Mouse (Mus musculus): ENCODE measurements around the gene Esr1. TPM values are rescaled to one million over a fixed set of nuclear protein-coding genes. Genes with fewer than 3 reads are reported as not detected.

Gene Esr1
- polyA plus RNA-seq, 1 experiment from 2014 or later: 0.26 TPM

- WGBS: 78% methylated on average over 7 of the region's 7 CpGs
- no peaks in the 10 kb centered on the region for H3K27me3 ChIP-seq (replicated peaks; ENCODE audit: insufficient read depth, low read length)
- no peak for TF ChIP-seq EP300 (IDR thresholded peaks at IDR 0.05)
- no peak for TF ChIP-seq CTCF (IDR thresholded peaks at IDR 0.05)
- no peak overlapping the region for H3K9ac ChIP-seq (replicated peaks; ENCODE audit: low read depth)
- H3K4me1 ChIP-seq (ENCODE audit: insufficient read depth, low read depth, low read length): no peaks in the 10 kb centered on the region
- no peaks in the 10 kb centered on the region for H3K36me3 ChIP-seq (ENCODE audit: insufficient read depth, low read length)
- ATAC-seq: no peak
- no peak overlapping the region for H3K4me2 ChIP-seq (replicated peaks; ENCODE audit: low read depth, low read length)
- DNase-seq (ENCODE audit: low spot score): no peak
- no peak overlapping the region for H3K4me3 ChIP-seq (ENCODE audit: low read depth, low read length)
- H3K27ac ChIP-seq (ENCODE audit: low read length): no peak overlapping the region
- no peaks in the 10 kb centered on the region for H3K9me3 ChIP-seq (ENCODE audit: low read length)
Observed at GRCm38 (mm10) chr10:4694336-4694865, 83.0 kb downstream of the Esr1 start.

DNA sequence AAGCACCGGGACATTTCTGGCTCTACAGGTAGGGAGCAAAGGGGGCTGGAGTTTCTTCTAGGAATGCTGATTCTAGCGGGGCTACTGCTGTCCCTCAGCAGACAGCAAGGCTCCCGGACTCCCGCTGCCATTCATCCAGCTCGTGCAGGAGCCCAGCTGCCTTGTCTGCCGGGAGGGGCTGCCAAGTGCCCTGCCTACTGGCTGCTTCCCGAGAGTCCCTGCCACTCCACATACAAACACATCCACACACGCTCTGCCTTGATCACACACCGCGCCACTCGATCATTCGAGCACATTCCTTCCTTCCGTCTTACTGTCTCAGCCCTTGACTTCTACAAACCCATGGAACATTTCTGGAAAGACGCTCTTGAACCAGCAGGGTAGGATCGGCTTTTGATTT is 98.5 kb downstream of the Esr1 start:
- TF ChIP-seq EP300 (IDR thresholded peaks at IDR 0.05) (no peak), CTCF (IDR thresholded peaks at IDR 0.05) (no peak)
- H3K27ac ChIP-seq (ENCODE audit: low read length): no peak overlapping the region
- H3K36me3 ChIP-seq (ENCODE audit: insufficient read depth, low read length): no peaks in the 10 kb centered on the region
- H3K4me2 ChIP-seq (replicated peaks; ENCODE audit: low read depth, low read length): peak overlapping the region; percentile 51
- under 1% methylated on average over 15 of the region's 15 CpGs for WGBS
- peak; percentile 20 for DNase-seq (ENCODE audit: low spot score)
- H3K9ac ChIP-seq (replicated peaks; ENCODE audit: low read depth): no peak overlapping the region
- 0 out of 2 replicates have a peak, but pooled peaks cover 8% of the 10 kb centered on the region for H3K4me1 ChIP-seq (ENCODE audit: insufficient read depth, low read depth, low read length)
- peak overlapping the region; percentile 26 for H3K4me3 ChIP-seq (ENCODE audit: low read depth, low read length)
- no peaks in the 10 kb centered on the region for H3K9me3 ChIP-seq (ENCODE audit: low read length)
- ATAC-seq: no peak
- peaks cover 21% of the 10 kb centered on the region for H3K27me3 ChIP-seq (replicated peaks; ENCODE audit: insufficient read depth, low read length)

DNA sequence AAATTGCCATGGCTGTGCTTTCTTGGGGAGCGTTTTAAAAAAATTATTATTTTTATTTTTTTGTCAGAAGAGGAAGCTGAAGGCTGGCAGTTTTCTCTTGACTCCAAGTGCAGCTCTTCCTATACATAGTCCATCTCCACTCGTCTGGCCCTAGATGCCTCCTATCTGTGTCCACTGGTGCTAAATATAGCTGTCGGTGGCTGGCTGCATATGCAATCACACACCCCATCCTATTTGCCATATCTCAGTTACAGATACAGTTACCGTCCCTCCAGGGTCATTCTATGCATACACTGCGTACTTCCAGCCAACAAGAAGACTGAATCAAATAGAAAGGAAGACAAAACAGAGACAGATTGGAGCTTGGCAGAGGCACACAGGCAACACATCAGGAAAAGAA is 100.0 kb downstream of the Esr1 start:
- 42% methylated on average over 5 of the region's 5 CpGs for WGBS
- Histone ChIP-seq H3K4me3 (ENCODE audit: low read depth, low read length) (no peak overlapping the region), H3K9me3 (ENCODE audit: low read length) (no peaks in the 10 kb centered on the region), H3K27ac (ENCODE audit: low read length) (no peak overlapping the region), H3K36me3 (ENCODE audit: insufficient read depth, low read length) (no peaks in the 10 kb centered on the region), H3K4me1 (ENCODE audit: insufficient read depth, low read depth, low read length) (0 out of 2 replicates have a peak, but pooled peaks cover 8% of the 10 kb centered on the region), H3K27me3 (replicated peaks; ENCODE audit: insufficient read depth, low read length) (peaks cover 21% of the 10 kb centered on the region), H3K4me2 (replicated peaks; ENCODE audit: low read depth, low read length) (no peak overlapping the region), H3K9ac (replicated peaks; ENCODE audit: low read depth) (no peak overlapping the region)
- DNase-seq (ENCODE audit: low spot score) (no peak), ATAC-seq (no peak)
- no peak for TF ChIP-seq EP300 (IDR thresholded peaks at IDR 0.05)
- TF ChIP-seq CTCF (IDR thresholded peaks at IDR 0.05): no peak

DNA sequence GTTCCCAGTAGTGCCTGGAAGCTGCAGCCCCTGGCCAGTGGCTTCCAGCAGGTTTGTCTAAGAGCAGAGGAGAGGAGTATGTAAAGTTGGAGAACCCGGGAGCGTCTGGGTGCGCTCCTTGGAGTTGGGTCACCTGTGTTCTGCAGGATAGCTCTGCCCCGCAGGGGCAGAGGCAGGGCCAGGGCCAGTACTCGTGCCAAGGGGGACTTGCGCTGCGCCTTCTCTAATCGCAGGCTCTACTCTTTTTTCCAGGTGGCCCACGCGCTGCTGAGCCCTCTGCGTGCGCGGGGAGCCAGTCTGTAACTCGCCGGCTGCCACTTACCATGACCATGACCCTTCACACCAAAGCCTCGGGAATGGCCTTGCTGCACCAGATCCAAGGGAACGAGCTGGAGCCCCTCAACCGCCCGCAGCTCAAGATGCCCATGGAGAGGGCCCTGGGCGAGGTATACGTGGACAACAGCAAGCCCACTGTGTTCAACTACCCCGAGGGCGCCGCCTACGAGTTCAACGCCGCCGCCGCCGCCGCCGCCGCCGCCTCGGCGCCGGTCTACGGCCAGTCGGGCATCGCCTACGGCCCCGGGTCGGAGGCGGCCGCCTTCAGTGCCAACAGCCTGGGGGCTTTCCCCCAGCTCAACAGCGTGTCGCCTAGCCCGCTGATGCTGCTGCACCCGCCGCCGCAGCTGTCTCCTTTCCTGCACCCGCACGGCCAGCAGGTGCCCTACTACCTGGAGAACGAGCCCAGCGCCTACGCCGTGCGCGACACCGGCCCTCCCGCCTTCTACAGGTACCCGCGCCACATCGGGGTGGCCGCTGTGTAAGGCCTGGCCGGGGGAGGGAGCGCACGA is 100.9 kb downstream of the Esr1 start:
- H3K9ac ChIP-seq (replicated peaks; ENCODE audit: low read depth): no peak overlapping the region
- 2% methylated on average over 34 of the region's 68 CpGs for WGBS
- DNase-seq (ENCODE audit: low spot score) (peak; percentile 6), ATAC-seq (peak; percentile 40; the same call in 1 of the 2 replicates)
- H3K4me2 ChIP-seq (replicated peaks; ENCODE audit: low read depth, low read length): peak overlapping the region; percentile 61
- peak overlapping the region; percentile 37 for H3K4me3 ChIP-seq (ENCODE audit: low read depth, low read length)
- no peaks in the 10 kb centered on the region for H3K9me3 ChIP-seq (ENCODE audit: low read length)
- TF ChIP-seq CTCF (IDR thresholded peaks at IDR 0.05): no peak
- no peak for TF ChIP-seq EP300 (IDR thresholded peaks at IDR 0.05)
- no peaks in the 10 kb centered on the region for H3K36me3 ChIP-seq (ENCODE audit: insufficient read depth, low read length)
- peaks cover 21% of the 10 kb centered on the region for H3K27me3 ChIP-seq (replicated peaks; ENCODE audit: insufficient read depth, low read length)
- H3K4me1 ChIP-seq (ENCODE audit: insufficient read depth, low read depth, low read length): 0 out of 2 replicates have a peak, but pooled peaks cover 8% of the 10 kb centered on the region
- no peak overlapping the region for H3K27ac ChIP-seq (ENCODE audit: low read length)

GRCm38 (mm10) chr10:4713398-4713797 is 102.0 kb downstream of the Esr1 start:
- Histone ChIP-seq H3K27me3 (replicated peaks; ENCODE audit: insufficient read depth, low read length) (peaks cover 21% of the 10 kb centered on the region), H3K9ac (replicated peaks; ENCODE audit: low read depth) (no peak overlapping the region), H3K27ac (ENCODE audit: low read length) (no peak overlapping the region), H3K36me3 (ENCODE audit: insufficient read depth, low read length) (no peaks in the 10 kb centered on the region), H3K4me3 (ENCODE audit: low read depth, low read length) (no peak overlapping the region), H3K4me2 (replicated peaks; ENCODE audit: low read depth, low read length) (no peak overlapping the region), H3K4me1 (ENCODE audit: insufficient read depth, low read depth, low read length) (0 out of 2 replicates have a peak, but pooled peaks cover 8% of the 10 kb centered on the region), H3K9me3 (ENCODE audit: low read length) (no peaks in the 10 kb centered on the region)
- ATAC-seq (no peak), DNase-seq (ENCODE audit: low spot score) (no peak)
- TF ChIP-seq CTCF (IDR thresholded peaks at IDR 0.05): no peak
- TF ChIP-seq EP300 (IDR thresholded peaks at IDR 0.05): no peak
- 75% methylated on average over 10 of the region's 10 CpGs for WGBS

GRCm38 (mm10) chr10:4724851-4725250 is 113.5 kb downstream of the Esr1 start:
- ATAC-seq (no peak), DNase-seq (ENCODE audit: low spot score) (peak; percentile 31)
- H3K4me3 ChIP-seq (ENCODE audit: low read depth, low read length): no peak overlapping the region
- H3K27ac ChIP-seq (ENCODE audit: low read length): no peak overlapping the region
- no peaks in the 10 kb centered on the region for H3K36me3 ChIP-seq (ENCODE audit: insufficient read depth, low read length)
- no peaks in the 10 kb centered on the region; the same call in 1 of the 2 replicates for H3K27me3 ChIP-seq (replicated peaks; ENCODE audit: insufficient read depth, low read length)
- WGBS: 47% methylated on average over 3 of the region's 3 CpGs
- no peak for TF ChIP-seq EP300 (IDR thresholded peaks at IDR 0.05)
- TF ChIP-seq CTCF (IDR thresholded peaks at IDR 0.05): peak; percentile 54
- no peaks in the 10 kb centered on the region for H3K9me3 ChIP-seq (ENCODE audit: low read length)
- no peak overlapping the region for H3K4me2 ChIP-seq (replicated peaks; ENCODE audit: low read depth, low read length)
- no peak overlapping the region for H3K9ac ChIP-seq (replicated peaks; ENCODE audit: low read depth)
- no peaks in the 10 kb centered on the region for H3K4me1 ChIP-seq (ENCODE audit: insufficient read depth, low read depth, low read length)

Measured in lung, postnatal 0 days (tissue).